Mouse (Mus musculus): ENCODE data around the gene G6pc3.
"Not testable (repeated sequence)": the region's sequence is repeated elsewhere in the genome, so short reads cannot be mapped to it uniquely, and the experiment has no call there.

The G6pc3 gene

DNA sequence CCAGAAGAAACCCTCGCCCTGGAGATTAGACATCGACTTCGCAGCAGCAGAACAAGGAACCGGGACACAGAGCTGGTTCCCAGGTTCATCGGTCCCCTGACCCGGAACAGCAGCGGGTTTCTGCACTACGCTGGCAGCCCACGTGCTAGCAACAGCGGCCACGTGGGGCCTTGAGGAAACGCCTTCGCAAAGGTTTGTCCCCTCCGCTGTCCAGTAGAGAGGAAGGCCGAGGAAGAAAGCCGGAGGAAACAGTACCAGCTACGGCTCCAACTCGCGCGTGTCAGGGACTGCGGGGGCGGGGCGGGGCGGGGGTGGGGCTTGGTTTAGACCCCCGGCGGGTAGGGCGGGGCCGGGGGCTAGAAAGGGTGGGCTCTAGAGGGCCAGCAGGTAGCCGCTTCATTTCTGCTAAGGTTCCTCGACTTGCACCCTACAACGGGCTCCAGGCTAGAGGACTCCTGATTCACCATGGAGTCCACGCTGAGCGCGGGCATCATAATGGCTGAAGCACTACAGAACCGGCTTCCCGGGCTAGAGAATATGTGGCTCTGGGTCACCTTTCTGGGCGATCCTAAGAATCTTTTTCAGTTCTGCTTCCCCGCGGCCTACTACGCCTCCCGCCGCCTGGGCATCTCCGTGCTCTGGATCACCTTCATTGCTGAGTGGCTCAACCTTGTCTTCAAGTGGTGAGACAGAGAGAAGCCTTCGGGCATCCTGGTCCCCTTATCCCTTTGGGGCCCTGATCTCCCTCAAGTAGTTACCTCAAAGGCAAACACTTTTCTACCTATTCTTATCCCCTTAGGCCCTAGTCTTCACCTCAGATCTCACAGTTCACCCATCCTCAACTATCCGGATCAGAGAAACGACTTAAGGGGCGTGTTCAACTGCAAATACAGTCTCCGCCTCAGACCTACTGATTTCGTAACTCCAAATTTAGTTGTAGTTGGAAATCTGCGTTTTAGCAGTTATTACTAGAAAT lies at the start of gene G6pc3:
G6pc3 (plus strand) TSS at position 160 of the 976 bp plus-strand sequence.
- DNase-seq (ENCODE audit: low spot score in 2 of 2), result peak; percentile 85 to 89

DNA sequence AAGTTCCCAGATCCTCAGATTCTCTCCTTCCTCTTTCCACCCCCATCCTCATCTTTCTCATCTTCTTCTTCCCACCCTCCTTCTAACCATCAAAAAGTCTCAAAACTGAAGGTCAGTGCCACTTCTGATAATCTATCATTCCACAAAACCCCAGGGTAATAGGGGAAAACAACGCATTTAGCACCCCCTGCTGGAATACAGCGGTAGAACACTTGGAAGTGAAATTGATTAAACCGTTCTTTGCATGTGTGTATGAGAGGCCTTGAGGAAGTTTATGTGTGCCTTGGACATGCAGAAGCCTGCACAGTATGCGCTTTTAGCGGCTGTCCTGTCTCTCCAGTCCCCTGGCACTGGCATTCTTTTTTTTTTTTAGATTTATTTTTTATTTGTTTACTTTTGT lies 48.9 kb upstream of the G6pc3 start:
- DNase-seq (ENCODE audit: low spot score in 2 of 2), result no peak

DNA sequence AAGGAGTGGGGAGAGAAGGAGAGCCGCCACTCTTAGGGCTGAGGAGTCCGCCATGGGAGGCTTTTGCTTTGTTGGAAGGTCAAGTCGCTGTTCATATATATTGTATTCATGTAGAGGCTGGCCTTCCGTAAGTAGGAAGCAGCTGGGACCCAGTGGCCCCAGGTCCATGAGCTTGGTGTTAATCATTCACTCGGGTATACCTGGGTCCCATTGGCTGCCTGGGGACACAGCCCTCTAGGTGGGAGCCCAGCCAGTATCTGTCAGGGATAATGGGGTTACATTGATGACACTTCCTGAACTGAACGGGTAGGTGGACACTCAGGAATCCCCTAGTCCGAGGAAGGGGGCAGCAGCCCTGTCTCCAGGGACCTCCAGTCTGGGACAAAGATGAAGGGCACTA lies 47.1 kb upstream of the G6pc3 start:
- no peak for DNase-seq (ENCODE audit: low spot score in 2 of 2)

DNA sequence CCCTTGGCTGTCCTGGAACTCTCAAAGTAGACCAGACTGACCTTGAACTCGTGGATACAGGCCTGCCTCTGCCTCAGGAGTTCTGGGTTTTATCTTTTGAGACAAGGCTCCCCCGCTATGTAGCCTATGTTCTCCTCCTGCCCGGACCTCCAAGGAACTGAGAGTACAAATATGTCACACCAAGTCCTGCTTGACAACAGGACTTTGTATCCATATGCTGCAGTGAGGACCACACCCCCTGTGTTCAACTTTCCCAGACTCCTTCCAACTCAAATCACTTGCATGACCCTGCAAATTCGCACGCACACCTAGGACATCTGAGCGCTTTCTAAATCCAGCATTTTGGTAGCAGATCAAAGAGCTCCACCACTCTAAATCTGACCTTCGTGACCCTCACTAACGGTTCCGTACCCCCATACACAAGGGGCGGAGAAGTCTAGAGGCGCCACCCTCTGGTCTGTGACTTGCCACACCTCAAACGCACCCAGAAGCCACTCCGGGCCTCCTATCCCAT lies 44.4 kb upstream of the G6pc3 start:
- DNase-seq (ENCODE audit: low spot score in 2 of 2), result no peak

DNA sequence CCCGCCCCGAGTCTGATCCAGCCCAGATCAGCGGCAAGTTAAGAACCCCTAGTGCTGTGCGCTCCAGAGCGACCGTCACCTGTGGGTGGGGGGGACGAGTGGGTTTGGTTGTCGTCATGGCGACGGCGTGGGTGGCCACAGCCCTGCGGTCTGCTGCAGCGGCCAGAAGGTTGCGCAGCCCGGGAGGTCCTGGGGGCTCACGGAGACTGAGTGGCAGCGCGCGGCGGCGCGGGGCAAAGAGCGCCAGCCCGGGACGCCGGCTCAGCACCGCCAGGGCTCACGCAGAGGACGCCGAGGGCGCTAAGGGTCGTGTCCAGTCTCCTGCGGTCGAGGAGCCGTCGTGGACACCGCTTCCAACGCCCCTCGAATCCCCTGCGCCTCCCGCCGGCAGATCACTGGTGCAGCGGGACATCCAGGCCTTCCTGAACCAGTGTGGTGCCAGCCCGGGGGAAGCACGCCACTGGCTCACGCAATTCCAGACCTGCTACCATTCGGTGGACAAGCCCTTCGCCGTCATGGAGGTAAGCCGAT lies 43.9 kb upstream of the G6pc3 start, which contains the start of gene Nags:
Nags (plus strand) TSS at position 43 of the 531 bp plus-strand sequence.
- no peak for DNase-seq (ENCODE audit: low spot score in 2 of 2)

DNA sequence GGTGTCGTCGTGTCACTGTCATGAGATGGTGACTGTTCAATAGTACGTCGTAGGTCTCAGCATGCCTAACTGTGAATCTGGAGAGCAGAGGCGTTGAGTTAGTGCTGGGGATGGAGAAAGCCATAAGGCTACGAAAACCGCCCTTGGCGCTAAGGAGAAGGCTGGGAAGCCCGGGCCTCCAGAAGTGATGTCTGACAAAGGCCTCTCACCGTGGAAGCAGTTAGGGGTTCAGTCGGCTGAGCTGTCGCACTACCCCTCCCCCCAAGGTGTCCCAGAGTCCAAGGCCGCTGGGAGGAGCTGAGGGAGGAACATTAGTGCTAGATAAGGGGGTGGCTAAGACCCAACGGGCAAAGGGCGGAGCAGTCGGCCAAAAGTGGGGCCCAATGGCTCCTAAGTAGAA lies 43.4 kb upstream of the G6pc3 start:
- no peak for DNase-seq (ENCODE audit: low spot score in 2 of 2)

DNA sequence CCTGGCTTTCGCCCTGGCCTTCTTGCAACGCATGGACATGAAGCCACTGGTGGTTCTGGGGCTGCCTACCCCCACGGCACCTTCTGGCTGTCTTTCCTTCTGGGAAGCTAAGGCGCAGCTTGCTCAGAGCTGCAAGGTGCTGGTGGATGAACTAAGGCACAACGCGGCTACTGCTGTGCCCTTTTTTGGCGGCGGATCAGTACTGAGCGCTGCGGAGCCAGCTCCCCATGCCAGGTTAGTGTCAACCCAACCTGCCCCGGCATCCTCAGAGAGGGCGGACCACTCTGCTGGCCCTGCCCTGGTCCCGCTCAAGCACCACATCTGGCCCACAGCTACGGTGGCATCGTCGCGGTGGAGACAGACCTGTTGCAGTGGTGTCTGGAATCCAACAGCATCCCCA lies 42.9 kb upstream of the G6pc3 start:
- DNase-seq (ENCODE audit: low spot score in 2 of 2), result no peak

DNA sequence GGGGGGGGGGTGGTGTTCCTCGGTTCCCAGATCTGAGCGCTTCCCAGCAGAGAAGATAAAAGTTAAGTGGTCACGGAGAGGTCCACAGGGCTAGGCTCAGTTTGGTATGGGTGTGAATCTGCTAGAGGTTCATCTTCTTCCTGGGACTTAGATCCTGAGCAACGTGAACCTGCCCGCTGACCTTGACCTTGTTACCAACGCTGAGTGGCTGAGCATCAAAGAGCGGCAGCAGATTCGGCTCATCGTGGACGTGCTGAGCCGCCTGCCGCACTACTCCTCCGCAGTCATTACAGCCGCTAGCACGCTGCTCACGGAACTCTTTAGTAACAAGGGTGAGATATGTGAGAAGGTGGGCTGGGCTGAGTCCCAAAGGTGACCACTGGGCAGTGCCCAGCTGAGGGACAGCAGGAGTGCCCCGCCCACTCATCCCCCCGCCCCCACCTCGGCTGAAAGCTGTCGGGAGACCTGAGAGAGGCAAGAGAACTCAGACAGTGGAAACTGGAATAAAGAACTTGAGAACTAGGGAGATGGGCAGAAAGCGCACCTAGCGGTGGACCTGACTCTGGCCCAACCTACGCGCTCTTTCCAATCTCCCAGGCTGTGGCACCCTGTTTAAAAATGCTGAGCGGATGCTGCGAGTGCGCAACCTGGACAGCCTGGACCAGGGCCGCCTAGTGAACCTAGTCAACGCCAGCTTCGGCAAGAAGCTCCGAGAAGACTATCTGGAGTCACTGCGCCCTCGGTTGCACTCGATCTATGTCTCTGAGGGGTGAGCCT lies 42.0 kb upstream of the G6pc3 start:
- DNase-seq (ENCODE audit: low spot score in 2 of 2), result no peak

DNA sequence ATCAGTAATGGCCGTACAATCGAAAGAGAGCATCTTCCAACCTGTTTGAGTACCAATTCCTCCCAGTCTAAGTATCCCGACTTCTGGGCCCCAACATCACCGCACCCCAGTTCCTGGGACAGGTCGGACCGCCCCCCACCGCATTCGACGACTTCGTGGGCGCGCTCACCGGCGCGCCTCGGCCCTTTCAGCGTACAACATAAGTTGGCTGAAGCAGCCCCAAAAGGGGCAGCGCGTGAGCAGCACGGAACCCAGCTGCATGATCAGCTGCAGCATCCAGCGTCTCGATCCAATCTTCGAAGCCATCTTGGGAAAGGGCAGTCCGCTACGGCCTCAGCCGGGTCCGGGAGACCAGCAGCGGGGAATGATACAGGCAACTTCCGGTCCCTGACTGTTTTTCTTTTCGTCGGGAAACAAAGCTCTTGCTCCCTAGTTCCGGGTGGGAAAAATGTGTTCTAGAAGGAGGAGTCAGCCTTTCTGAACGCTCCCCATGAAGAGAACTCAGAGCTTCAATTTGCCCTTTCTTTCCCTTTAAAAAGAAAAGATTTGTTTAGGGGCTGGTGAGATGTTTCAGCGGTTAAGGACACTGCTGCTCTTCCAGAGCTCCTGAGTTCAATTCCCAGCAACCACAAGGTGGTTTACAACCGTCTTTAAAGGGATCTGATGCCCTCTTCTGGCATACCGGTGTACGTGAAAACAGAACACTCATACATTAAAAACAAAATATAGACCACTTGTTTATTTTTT lies 33.2 kb upstream of the G6pc3 start, which contains the start of gene Tmem101:
Tmem101 (minus strand) TSS at position 366 of the 747 bp plus-strand sequence.
- DNase-seq (ENCODE audit: low spot score in 2 of 2), result peak; percentile 88 to 90

DNA sequence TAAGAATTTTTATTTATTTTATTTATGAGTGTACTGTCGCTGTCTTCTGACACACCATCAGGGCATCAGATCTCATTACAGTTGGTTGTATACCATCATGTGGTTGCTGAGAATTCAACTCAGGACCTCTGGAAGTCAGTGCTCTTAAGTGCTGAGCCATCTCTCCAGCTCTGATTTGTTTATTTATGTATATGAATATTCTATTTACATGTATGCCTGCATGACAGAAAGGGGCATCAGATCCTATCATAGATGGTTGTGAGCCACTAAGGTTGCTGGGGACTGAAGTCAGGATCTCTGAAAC lies 32.7 kb upstream of the G6pc3 start:
- DNase-seq (ENCODE audit: low spot score in 2 of 2), result no peak

DNA sequence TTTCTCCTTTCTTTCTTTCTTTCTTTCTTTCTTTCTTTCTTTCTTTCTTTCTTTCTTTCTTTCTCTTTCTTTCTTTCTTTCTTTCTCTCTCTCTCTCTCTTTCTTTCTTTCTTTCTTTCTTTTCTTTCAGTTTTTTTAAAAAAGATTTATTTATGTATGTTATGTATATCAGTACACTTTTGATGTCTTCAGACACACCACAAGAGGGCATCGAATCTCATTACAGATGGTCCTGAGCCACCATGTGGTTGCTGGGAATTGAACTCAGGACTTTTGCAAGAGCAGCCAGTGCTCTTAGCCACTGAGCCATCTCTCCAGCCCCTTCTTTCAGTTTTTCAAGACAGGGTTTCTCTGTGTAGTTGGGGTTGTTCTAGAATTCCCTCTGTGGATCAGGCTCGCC lies 31.4 kb upstream of the G6pc3 start:
- not testable (repeated sequence) for DNase-seq (ENCODE audit: low spot score in 2 of 2)

DNA sequence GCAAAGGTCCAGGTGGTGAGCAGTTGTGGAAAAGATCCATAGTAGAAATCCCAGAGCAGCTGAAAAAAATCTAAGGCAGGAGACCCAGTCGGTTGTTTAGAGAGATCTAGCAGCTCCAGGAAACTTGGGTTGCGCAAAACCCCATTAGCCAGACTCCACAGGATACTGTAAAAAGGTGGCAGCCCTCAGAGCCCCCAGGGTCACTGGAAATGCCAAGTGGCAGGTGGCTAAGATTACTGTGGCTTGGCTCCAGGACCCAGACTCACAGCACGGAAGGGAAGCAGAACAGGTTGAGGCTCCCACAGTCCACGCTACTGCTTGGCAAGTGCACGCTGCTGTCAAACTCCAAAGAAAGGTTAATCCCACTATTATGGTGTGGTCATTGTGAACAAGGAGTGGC lies 29.6 kb upstream of the G6pc3 start:
- no peak for DNase-seq (ENCODE audit: low spot score in 2 of 2)

DNA sequence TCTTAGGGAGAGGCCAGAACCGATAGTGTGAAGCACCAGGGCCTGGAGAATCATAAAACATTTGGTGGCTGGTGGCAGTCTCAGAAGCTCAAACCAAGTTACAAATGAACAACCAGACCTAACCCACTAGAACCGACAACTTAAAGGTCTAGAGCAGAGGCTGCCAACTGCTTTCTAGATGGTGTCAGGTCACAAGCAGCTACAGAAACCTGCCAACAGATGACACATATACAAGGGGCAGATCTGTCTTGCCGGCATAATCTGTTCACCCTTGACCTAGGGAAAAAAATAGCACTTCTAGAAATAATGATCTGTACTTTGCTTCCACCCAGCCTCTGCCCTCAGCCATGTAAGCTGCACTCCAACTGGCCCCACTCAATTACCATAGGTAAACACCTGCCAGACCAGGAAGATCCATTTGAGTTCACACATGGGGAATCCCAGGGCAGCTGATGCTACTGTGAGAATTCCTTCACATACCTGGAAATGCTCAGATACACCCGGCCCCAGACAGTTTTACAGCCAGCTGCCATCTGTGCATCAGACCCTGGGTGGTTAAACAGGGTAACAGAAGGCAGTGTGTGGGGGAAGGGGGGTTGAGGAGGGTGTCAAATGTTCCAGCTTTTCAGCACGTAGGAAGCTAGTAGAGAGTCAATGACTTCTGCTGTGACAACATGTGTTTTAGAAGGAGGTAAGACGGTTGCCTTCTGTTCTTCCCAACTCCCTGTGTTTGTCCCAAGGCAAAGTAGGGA lies 23.3 kb upstream of the G6pc3 start:
- no peak for DNase-seq (ENCODE audit: low spot score in 2 of 2)

DNA sequence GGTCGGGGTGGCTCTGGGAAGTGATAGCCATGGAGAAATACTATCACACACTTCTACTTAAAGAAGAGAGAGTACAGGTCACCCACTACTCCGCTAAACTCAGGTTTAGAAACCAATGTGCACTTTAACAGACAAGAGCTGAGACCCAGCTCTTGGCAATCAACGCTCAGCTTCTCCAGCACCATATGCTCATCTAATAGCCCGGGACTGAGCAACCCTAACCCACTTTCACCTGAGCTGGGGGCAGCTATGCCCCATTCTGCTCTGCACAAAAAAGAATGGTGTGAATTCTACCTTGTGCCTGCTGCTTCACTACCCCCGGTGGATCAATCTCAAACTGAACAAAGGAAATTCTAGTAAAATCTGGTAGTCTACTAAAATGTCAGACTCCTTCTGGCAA lies 21.9 kb upstream of the G6pc3 start:
- DNase-seq (ENCODE audit: low spot score in 2 of 2), result no peak

DNA sequence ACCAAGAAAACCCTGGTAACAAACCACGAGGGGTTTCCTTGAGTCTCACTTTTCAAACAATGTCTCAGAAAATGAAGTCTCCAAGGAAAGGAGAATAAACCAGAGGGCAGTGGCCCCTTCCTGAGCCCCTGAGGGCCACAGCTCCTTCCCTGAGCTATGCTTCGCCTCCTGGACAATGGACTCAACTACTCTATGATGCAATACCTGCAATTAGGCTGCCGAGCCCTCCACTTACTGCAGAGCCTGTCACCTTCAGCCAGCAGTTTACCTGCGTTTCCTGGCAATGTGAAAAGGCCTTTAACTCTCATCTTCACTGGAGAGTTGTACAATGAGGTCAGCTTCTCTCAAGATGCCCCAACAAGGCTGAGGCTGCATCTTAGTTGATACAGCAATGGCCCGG lies 20.7 kb upstream of the G6pc3 start:
- no peak for DNase-seq (ENCODE audit: low spot score in 2 of 2)

DNA sequence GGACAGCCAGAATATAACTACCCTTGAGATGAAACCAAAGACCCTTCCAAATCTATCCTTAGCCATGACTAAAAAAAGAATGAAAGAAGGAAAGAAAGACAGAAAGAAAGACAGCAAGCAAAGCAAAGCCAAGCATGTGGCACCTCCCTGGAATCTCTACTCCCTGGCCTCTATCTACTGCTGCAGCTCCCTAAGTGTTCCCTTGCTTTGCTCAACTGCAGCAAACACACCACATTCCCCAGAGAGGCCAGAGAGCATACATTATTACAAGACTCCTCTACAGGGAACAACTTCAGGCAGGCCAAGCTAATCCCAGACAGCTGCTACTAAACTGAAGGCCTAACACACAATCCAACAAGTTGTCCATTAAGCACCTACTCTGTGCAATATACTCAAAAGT lies 9.6 kb upstream of the G6pc3 start:
- DNase-seq (ENCODE audit: low spot score in 2 of 2), result no peak

DNA sequence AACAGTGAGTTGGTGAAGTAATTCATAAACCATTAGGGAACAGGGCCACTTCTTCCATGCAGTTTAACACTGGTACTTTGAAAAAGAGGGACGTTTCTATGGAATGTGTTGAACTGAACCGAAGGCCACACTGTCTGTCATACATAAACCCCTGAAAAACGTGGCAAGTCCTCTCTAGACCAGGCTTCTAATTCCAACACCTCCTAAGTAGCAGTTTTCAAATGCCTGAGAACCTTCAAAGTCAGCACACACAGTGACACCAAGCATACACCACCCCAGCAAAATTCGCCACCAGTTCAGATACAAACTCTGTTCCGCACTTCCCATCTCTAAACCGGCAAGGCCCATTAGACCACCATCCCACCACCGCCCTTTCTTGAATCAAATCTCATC lies 5.2 kb upstream of the G6pc3 start:
- DNase-seq (ENCODE audit: low spot score in 2 of 2), result no peak

DNA sequence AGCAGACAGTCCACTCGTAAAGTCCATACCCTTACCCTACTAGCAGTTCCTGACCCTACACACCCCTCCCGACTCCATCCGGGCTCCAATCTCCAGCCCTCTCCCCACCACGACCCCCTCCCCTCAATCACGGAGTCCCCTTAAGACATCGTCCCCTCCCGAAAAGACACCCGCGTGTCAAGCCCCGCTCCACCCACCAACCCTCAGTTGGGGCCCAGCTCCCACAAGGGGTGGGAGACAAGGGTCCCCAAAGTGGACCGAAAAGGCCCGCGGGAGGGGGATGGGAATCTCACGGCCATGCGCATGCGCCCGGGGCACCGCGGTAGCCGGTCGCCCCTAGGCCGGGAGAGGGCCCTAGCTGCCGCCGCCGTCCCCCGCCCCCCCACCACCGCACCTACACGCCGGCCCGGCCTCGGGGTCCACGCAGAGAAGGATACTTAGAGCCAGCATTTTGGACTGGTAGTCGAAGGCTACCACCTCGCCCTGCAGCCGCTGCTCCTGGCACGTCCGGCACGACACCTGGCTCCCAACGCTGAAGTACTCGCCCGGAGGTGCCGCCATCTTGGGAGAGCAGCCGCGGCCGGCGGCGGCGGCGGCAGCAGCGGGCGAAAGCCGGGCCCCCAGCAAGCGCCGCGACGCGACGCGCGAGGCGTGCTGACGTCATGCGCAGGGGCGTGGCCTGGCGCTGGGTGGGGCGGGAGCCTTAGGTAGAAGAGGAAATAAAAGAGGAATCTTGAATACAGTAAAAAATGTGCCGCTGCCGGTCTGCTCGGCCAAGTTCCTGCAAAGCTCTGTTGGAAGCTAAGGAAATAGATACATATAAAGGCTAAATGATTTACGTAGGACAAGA lies 4.5 kb upstream of the G6pc3 start, which contains the start of gene Lsm12:
Lsm12 (minus strand) TSS at position 651 of the 850 bp plus-strand sequence.
- DNase-seq (ENCODE audit: low spot score in 2 of 2), result peak; percentile 94 to 98

DNA sequence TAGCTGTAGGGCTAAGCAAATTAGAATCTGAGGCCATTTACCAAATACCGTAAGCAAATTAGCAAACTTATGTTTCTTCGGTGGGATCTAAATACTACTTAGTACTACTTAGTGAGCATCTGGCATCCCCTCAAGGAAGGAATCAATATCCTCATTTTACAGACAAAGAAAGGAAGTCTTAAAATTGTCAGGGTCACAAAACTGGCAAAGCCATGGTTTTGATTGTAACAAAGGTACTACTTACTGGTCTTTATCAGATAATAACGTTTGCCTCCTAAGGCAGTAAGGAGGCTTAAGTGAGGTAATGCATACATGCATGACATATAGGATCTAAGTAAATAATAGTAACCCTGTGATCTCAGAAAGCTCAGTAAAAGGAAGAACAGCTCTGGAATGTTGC lies 3.7 kb upstream of the G6pc3 start:
- no peak for DNase-seq (ENCODE audit: low spot score in 2 of 2)

DNA sequence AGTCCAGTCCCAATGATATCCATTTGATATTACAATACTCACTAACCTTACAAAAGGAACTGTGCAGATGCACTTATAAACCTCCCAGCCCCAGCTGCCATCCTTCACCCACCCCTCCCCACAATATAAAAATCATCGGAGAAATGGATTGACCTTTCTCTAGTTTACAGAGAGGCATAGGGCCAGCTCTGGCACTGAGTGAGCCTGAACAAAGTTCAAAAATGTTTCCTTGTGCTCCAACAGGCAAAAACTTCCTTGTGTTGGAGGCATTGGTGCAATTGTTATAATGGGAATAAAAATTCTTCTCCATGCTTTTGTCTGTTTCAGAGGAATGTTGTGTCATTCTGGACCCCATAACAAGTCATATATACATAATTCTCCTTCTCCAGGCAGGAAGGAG lies 3.2 kb upstream of the G6pc3 start:
- no peak for DNase-seq (ENCODE audit: low spot score in 2 of 2)

Measured in urinary bladder, postnatal 4 days (tissue).